35 mouse cellular contexts compared by ENCODE assay signal in genomic region chr4:61823185-61823584, GRCm38 (mm10). TPM values are rescaled to one million over a fixed set of nuclear protein-coding genes. Genes with fewer than 3 reads are reported as not detected.
DNase-seq lines count a peak whose midpoint lies in the region; ATAC-seq and TF ChIP-seq lines count a peak whose summit lies in the region.
"Had no signal": no experiment of that assay in that cellular context is flagged by ENCODE, and none has a peak within 500 bp of the region (broad histone marks: within the 10 kb centered on the region; RNA-seq: fewer than 3 reads in every experiment).

No protein-coding gene starts in this region.

- WGBS in embryonic facial prominence, embryonic 12.5 days: 92% methylated on average over 15 of the region's 15 CpGs
- WGBS in embryonic facial prominence, embryonic 10.5 days: 91% methylated on average over 15 of the region's 15 CpGs
- 84% methylated on average over 15 of the region's 15 CpGs for WGBS in heart, embryonic 15.5 days
- 88% methylated on average over 15 of the region's 15 CpGs for WGBS in lung, embryonic 16.5 days
- 89% methylated on average over 15 of the region's 15 CpGs for WGBS in stomach, embryonic 14.5 days
- 93% methylated on average over 15 of the region's 15 CpGs for WGBS in stomach, postnatal 0 days

- H3K9me3 ChIP-seq in embryonic facial prominence, embryonic 12.5 days: no peaks in the 10 kb centered on the region
- peaks cover 31% of the 10 kb centered on the region; the same call in 1 of the 2 replicates for H3K9me3 ChIP-seq in embryonic facial prominence, embryonic 10.5 days
- H3K9me3 ChIP-seq in heart, embryonic 15.5 days (replicated peaks): no peaks in the 10 kb centered on the region
- H3K9me3 ChIP-seq in lung, embryonic 16.5 days (ENCODE audit: control insufficient read depth, low read length): peaks cover 7% of the 10 kb centered on the region; the same call in 1 of the 2 replicates
- no peaks in the 10 kb centered on the region; the same call in 1 of the 2 replicates for H3K9me3 ChIP-seq in stomach, embryonic 14.5 days (ENCODE audit: control insufficient read depth, low read depth, low read length)
- 0 out of 2 replicates have a peak, but pooled peaks cover 3% of the 10 kb centered on the region for H3K9me3 ChIP-seq in stomach, postnatal 0 days (ENCODE audit: control insufficient read depth, low read length)

- H3K4me3 ChIP-seq in embryonic facial prominence, embryonic 12.5 days: no peak overlapping the region
- no peak overlapping the region for H3K4me3 ChIP-seq in embryonic facial prominence, embryonic 10.5 days
- no peak overlapping the region for H3K4me3 ChIP-seq in heart, embryonic 15.5 days
- H3K4me3 ChIP-seq in lung, embryonic 16.5 days (ENCODE audit: low read length): no peak overlapping the region
- H3K4me3 ChIP-seq in stomach, embryonic 14.5 days (ENCODE audit: low read depth, low read length): no peak overlapping the region
- H3K4me3 ChIP-seq in stomach, postnatal 0 days (ENCODE audit: low read depth, low read length): no peak overlapping the region
- H3K4me3 ChIP-seq: embryonic facial prominence, embryonic 13.5 days; erythroblast, embryonic 14.5 days; forebrain, embryonic 12.5 days; liver, embryonic 15.5 days; midbrain, embryonic 15.5 days; myocyte; neural tube, embryonic 13.5 days had no signal

- H3K4me2 ChIP-seq in embryonic facial prominence, embryonic 12.5 days (replicated peaks): no peak overlapping the region
- H3K4me2 ChIP-seq in heart, embryonic 15.5 days: no peak overlapping the region
- H3K4me2 ChIP-seq in lung, embryonic 16.5 days (ENCODE audit: low read depth, low read length): no peak overlapping the region
- no peak overlapping the region for H3K4me2 ChIP-seq in stomach, embryonic 14.5 days (replicated peaks; ENCODE audit: low read depth, low read length)
- no peak overlapping the region for H3K4me2 ChIP-seq in stomach, postnatal 0 days (replicated peaks; ENCODE audit: low read depth)
- H3K4me2 ChIP-seq: embryonic facial prominence, embryonic 13.5 days; forebrain, embryonic 12.5 days; liver, embryonic 15.5 days; lung, embryonic 14.5 days; midbrain, embryonic 15.5 days; neural tube, embryonic 13.5 days had no signal

- no peaks in the 10 kb centered on the region for H3K36me3 ChIP-seq in embryonic facial prominence, embryonic 12.5 days
- no peaks in the 10 kb centered on the region for H3K36me3 ChIP-seq in embryonic facial prominence, embryonic 10.5 days (replicated peaks)
- H3K36me3 ChIP-seq in heart, embryonic 15.5 days: no peaks in the 10 kb centered on the region
- no peaks in the 10 kb centered on the region for H3K36me3 ChIP-seq in lung, embryonic 16.5 days (ENCODE audit: control insufficient read depth, insufficient read depth, low read length)
- H3K36me3 ChIP-seq in stomach, embryonic 14.5 days (ENCODE audit: control insufficient read depth, insufficient read depth, low read length): no peaks in the 10 kb centered on the region
- no peaks in the 10 kb centered on the region for H3K36me3 ChIP-seq in stomach, postnatal 0 days (ENCODE audit: control insufficient read depth, insufficient read depth, low read length)
- H3K36me3 ChIP-seq: embryonic facial prominence, embryonic 13.5 days; forebrain, embryonic 12.5 days; liver, embryonic 15.5 days; midbrain, embryonic 15.5 days; neural tube, embryonic 13.5 days had no signal

- no peak overlapping the region for H3K9ac ChIP-seq in embryonic facial prominence, embryonic 12.5 days
- no peak overlapping the region for H3K9ac ChIP-seq in heart, embryonic 15.5 days
- H3K9ac ChIP-seq in lung, embryonic 16.5 days (ENCODE audit: low read length): no peak overlapping the region
- H3K9ac ChIP-seq in stomach, embryonic 14.5 days (replicated peaks; ENCODE audit: low read depth, low read length): no peak overlapping the region
- no peak overlapping the region for H3K9ac ChIP-seq in stomach, postnatal 0 days (ENCODE audit: low read length)
- H3K9ac ChIP-seq: embryonic facial prominence, embryonic 13.5 days; forebrain, embryonic 12.5 days; liver, embryonic 15.5 days; lung, embryonic 14.5 days; midbrain, embryonic 15.5 days; neural tube, embryonic 13.5 days had no signal

- no peaks in the 10 kb centered on the region for H3K27me3 ChIP-seq in embryonic facial prominence, embryonic 12.5 days
- no peaks in the 10 kb centered on the region for H3K27me3 ChIP-seq in embryonic facial prominence, embryonic 10.5 days (replicated peaks; ENCODE audit: low read depth, poor library complexity, severe bottlenecking)
- H3K27me3 ChIP-seq in heart, embryonic 15.5 days: no peaks in the 10 kb centered on the region
- H3K27me3 ChIP-seq in lung, embryonic 16.5 days (ENCODE audit: control insufficient read depth, insufficient read depth, low read depth, low read length): no peaks in the 10 kb centered on the region
- H3K27me3 ChIP-seq in stomach, embryonic 14.5 days (ENCODE audit: control insufficient read depth, insufficient read depth, low read length): no peaks in the 10 kb centered on the region
- H3K27me3 ChIP-seq in stomach, postnatal 0 days (ENCODE audit: control insufficient read depth, insufficient read depth, low read length): no peaks in the 10 kb centered on the region
- H3K27me3 ChIP-seq: embryonic facial prominence, embryonic 13.5 days; forebrain, embryonic 12.5 days; liver, embryonic 15.5 days; midbrain, embryonic 15.5 days; neural tube, embryonic 13.5 days; Patski had no signal

- no peak overlapping the region for H3K27ac ChIP-seq in embryonic facial prominence, embryonic 12.5 days
- no peak overlapping the region for H3K27ac ChIP-seq in embryonic facial prominence, embryonic 10.5 days (replicated peaks)
- H3K27ac ChIP-seq in heart, embryonic 15.5 days: no peak overlapping the region
- H3K27ac ChIP-seq in lung, embryonic 16.5 days (ENCODE audit: low read length): no peak overlapping the region
- H3K27ac ChIP-seq in stomach, embryonic 14.5 days (ENCODE audit: low read length): no peak overlapping the region
- H3K27ac ChIP-seq in stomach, postnatal 0 days (replicated peaks): no peak overlapping the region
- H3K27ac ChIP-seq: embryonic facial prominence, embryonic 13.5 days; forebrain, embryonic 12.5 days; liver, embryonic 15.5 days; midbrain, embryonic 15.5 days; neural tube, embryonic 13.5 days had no signal

- 0 out of 2 replicates have a peak, but pooled peaks have one; percentile 41 for ATAC-seq in embryonic facial prominence, embryonic 12.5 days (ENCODE audit: insufficient number of reproducible peaks, insufficient read depth, low FRiP score, low TSS enrichment)
- ATAC-seq in heart, embryonic 15.5 days (replicated peaks; ENCODE audit: insufficient number of reproducible peaks, insufficient read depth, low FRiP score, low read depth): 0 out of 2 replicates have a peak, but pooled peaks have one; percentile 43
- ATAC-seq in lung, embryonic 16.5 days (ENCODE audit: low read depth): peak; percentile 45; the same call in 1 of the 2 replicates
- peak; percentile 33; the same call in 1 of the 2 replicates for ATAC-seq in stomach, embryonic 14.5 days (ENCODE audit: insufficient number of reproducible peaks, insufficient read depth, low FRiP score, low read depth)
- no peak for ATAC-seq in stomach, postnatal 0 days (ENCODE audit: low FRiP score, low TSS enrichment)
- ATAC-seq: intestine, embryonic 16.5 days; midbrain, embryonic 15.5 days; Patski had no signal

- no peak for TF ChIP-seq CTCF in stomach, postnatal 0 days (IDR thresholded peaks at IDR 0.05; ENCODE audit: low read depth)

- TF ChIP-seq EP300 in stomach, postnatal 0 days (optimal IDR thresholded peaks at IDR 0.05): no peak

- no peaks in the 10 kb centered on the region for H3K4me1 ChIP-seq in embryonic facial prominence, embryonic 12.5 days
- no peaks in the 10 kb centered on the region for H3K4me1 ChIP-seq in embryonic facial prominence, embryonic 10.5 days
- no peaks in the 10 kb centered on the region for H3K4me1 ChIP-seq in heart, embryonic 15.5 days (replicated peaks)
- no peaks in the 10 kb centered on the region for H3K4me1 ChIP-seq in lung, embryonic 16.5 days (replicated peaks; ENCODE audit: control insufficient read depth, insufficient read depth, low read length)
- no peaks in the 10 kb centered on the region for H3K4me1 ChIP-seq in stomach, embryonic 14.5 days (ENCODE audit: control insufficient read depth, insufficient read depth, low read length)
- no peaks in the 10 kb centered on the region for H3K4me1 ChIP-seq in stomach, postnatal 0 days (replicated peaks; ENCODE audit: control insufficient read depth, insufficient read depth)
- H3K4me1 ChIP-seq: embryonic facial prominence, embryonic 13.5 days; forebrain, embryonic 12.5 days; liver, embryonic 15.5 days; midbrain, embryonic 15.5 days; neural tube, embryonic 13.5 days had no signal

- DNase-seq in embryonic facial prominence, embryonic 10.5 days (ENCODE audit: low spot score): no peak
- DNase-seq in heart, adult 8-10 months (ENCODE audit: low spot score): no peak
- DNase-seq in lung, postnatal 4 days: no peak
- DNase-seq in stomach, postnatal 0 days (ENCODE audit: low spot score): no peak
- DNase-seq: adrenal gland, postnatal 10 days; cerebellum, adult 8-10 months; cerebellum, postnatal 36 days; gastrocnemius, postnatal 25 days; heart, adult 11 months; kidney, postnatal 14 days; layer of hippocampus, adult 9-11 months; lung, embryonic 14.5 days; thymus, adult 18-20 months; thymus, postnatal 25 days had no signal

RNA-seq across cellular contexts. Expression of gene Mup5, which starts 11.8 kb away (rescaled TPM):
- not detected in 2 replicates for polyA plus RNA-seq in embryonic facial prominence, embryonic 12.5 days (2016; fragmentation: Nextera tagmentation; extraction: Ambion mirVana)
- not detected in 2 replicates for polyA plus RNA-seq in embryonic facial prominence, embryonic 10.5 days (2016; fragmentation: Nextera tagmentation; extraction: Ambion mirVana)
- polyA plus RNA-seq in heart, embryonic 15.5 days (2015; fragmentation: Nextera tagmentation; extraction: Ambion mirVana): not detected in 2 replicates
- not detected for total RNA-seq in heart, adult 8-10 months (2022)
- not detected in 2 replicates for polyA plus RNA-seq in lung, embryonic 16.5 days (2015; fragmentation: Nextera tagmentation; extraction: Ambion mirVana)
- not detected in 2 replicates for polyA plus RNA-seq in stomach, embryonic 14.5 days (2014; fragmentation: Nextera tagmentation; extraction: Ambion mirVana)
- polyA plus RNA-seq in stomach, postnatal 0 days (2015; fragmentation: Nextera tagmentation; extraction: Ambion mirVana): not detected in 2 replicates
- total RNA-seq: adrenal gland, postnatal 10 days; gastrocnemius, postnatal 25 days; hematopoietic stem cell, adult 5-6 weeks; liver, adult 2 months; megakaryocyte-erythroid progenitor cell, adult 5-6 weeks; MEL had no signal
- polyA plus RNA-seq: erythroblast, embryonic 14.5 days; forebrain, embryonic 12.5 days; heart, embryonic 14.5 days; intestine, embryonic 16.5 days; kidney, embryonic 14.5 days; limb, embryonic 11.5 days; liver, adult 2 months; liver, embryonic 15.5 days; lung, embryonic 14.5 days; midbrain, embryonic 15.5 days; myocyte; neural tube, embryonic 13.5 days; Patski had no signal

RNA-seq across cellular contexts. Expression of gene Mup19, which starts 41.1 kb away (rescaled TPM):
- polyA plus RNA-seq in embryonic facial prominence, embryonic 12.5 days (2016; fragmentation: Nextera tagmentation; extraction: Ambion mirVana): not detected in 2 replicates
- not detected in 2 replicates for polyA plus RNA-seq in embryonic facial prominence, embryonic 10.5 days (2016; fragmentation: Nextera tagmentation; extraction: Ambion mirVana)
- not detected in 2 replicates for polyA plus RNA-seq in heart, embryonic 15.5 days (2015; fragmentation: Nextera tagmentation; extraction: Ambion mirVana)
- not detected for total RNA-seq in heart, adult 8-10 months (2022)
- not detected in 2 replicates for polyA plus RNA-seq in lung, embryonic 16.5 days (2015; fragmentation: Nextera tagmentation; extraction: Ambion mirVana)
- not detected in 2 replicates for polyA plus RNA-seq in stomach, embryonic 14.5 days (2014; fragmentation: Nextera tagmentation; extraction: Ambion mirVana)
- polyA plus RNA-seq in stomach, postnatal 0 days (2015; fragmentation: Nextera tagmentation; extraction: Ambion mirVana): not detected in 2 replicates
- total RNA-seq: adrenal gland, postnatal 10 days; hematopoietic stem cell, adult 5-6 weeks; left cerebral cortex, postnatal 10 days; megakaryocyte-erythroid progenitor cell, adult 5-6 weeks; MEL had no signal
- polyA plus RNA-seq: embryonic facial prominence, embryonic 13.5 days; erythroblast, embryonic 14.5 days; forebrain, embryonic 12.5 days; heart, embryonic 14.5 days; intestine, embryonic 16.5 days; kidney, embryonic 14.5 days; liver, embryonic 15.5 days; lung, embryonic 14.5 days; midbrain, embryonic 15.5 days; myocyte; neural tube, embryonic 13.5 days; Patski had no signal
